Mouse (Mus musculus) thymus, postnatal 10 days (tissue): Measurements from ENCODE around the gene Btbd35f23.
"Not testable (repeated sequence)": the region's sequence is repeated elsewhere in the genome, so short reads cannot be mapped to it uniquely, and the experiment has no call there.

Experiments
- DNase-seq, 2 experiments: peaks; one replicate each; pipeline ENCODE4 v3.0.0; 2021; ENCODE audit warnings: low spot score in 2 of 2

Btbd35f23 gene

DNA sequence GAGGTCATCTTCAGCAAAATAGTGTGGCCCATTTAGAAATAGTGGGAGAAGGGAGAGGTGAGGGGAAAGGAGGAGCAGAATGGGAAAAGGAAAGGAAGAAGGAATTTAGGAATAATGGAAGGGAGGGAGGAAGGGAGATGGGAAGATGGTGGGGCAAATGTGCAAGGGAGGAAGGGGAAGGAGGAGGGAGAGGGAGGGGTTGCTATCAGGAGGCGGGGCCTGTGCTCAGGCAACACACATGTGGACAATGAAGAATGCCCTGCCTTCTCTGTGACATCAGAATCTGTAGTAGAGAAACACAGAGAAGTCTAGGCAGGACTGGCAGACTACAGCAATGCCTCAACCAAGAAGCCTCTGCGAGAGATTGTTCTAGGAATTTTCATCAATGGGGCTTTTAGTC lies at the start of gene Btbd35f23:
Btbd35f23 (plus strand) TSS at position 301 of the 400 bp plus-strand sequence.
- not testable (repeated sequence) for DNase-seq
